Mouse (Mus musculus): Measurements from ENCODE around the gene Sergef. TPM values are rescaled to one million over a fixed set of nuclear protein-coding genes. Genes with fewer than 3 reads are reported as not detected.
A peak's percentile ranks its signal among the peaks of the same experiment; 100 is the strongest.

Sergef gene
- polyA plus RNA-seq, 1 experiment = 6.3 TPM

DNA sequence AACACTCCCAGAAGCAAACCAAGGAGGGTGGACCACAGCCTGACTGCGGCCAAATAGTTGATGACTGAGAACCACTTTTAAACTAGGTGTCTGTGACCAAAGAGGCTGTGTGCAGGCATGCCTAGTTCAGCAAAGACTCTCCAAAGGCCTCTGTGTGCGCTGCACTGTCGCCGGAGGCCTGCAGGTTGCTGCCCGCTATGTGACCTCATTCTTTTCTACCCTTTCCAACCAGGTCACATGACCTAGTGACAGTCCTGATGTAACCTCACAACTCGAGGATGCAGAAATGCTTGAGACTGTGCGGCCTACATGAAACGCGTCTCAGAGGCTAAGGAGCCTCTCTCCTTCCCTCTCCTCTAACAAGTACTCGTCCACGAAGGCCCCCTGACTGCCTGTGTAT, 106.1 kb downstream of the Sergef start:
- Histone ChIP-seq H3K4me3 (ENCODE audit: insufficient read depth, low read length) (no peak overlapping the region), H3K4me1 (ENCODE audit: control insufficient read depth, insufficient read depth, low read length) (no peaks in the 10 kb centered on the region), H3K27ac (ENCODE audit: insufficient read depth, low read length) (no peak overlapping the region)
- TF ChIP-seq POLR2A (IDR thresholded peaks at IDR 0.05; ENCODE audit: low read depth, low read length) (no peak), CTCF (IDR thresholded peaks at IDR 0.05; ENCODE audit: borderline replicate concordance, insufficient read depth, low read length) (no peak)

DNA sequence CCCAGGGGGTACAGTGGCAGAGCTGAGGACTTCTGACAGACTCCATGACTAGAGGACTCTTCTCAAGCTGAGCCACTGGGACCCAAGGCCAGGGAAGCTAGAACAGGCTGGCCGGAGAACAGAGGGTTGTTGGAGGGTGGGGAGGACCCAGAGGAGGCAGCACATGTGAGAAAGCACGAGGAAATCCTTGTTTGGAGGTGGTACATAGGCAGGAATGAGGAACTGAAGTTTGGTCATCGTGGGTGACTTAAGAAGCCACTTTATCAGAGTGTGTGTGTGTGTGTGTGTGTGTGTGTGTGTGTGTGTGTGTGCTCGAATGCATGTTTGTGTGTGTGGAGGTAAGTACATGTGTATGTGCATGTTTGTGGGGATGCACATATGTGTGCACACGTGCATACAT, 108.3 kb downstream of the Sergef start:
- TF ChIP-seq POLR2A (IDR thresholded peaks at IDR 0.05; ENCODE audit: low read depth, low read length) (no peak), CTCF (IDR thresholded peaks at IDR 0.05; ENCODE audit: borderline replicate concordance, insufficient read depth, low read length) (no peak)
- no peak overlapping the region for H3K27ac ChIP-seq (ENCODE audit: insufficient read depth, low read length)
- H3K4me3 ChIP-seq (ENCODE audit: insufficient read depth, low read length) = no peak overlapping the region
- no peaks in the 10 kb centered on the region for H3K4me1 ChIP-seq (ENCODE audit: control insufficient read depth, insufficient read depth, low read length)

DNA sequence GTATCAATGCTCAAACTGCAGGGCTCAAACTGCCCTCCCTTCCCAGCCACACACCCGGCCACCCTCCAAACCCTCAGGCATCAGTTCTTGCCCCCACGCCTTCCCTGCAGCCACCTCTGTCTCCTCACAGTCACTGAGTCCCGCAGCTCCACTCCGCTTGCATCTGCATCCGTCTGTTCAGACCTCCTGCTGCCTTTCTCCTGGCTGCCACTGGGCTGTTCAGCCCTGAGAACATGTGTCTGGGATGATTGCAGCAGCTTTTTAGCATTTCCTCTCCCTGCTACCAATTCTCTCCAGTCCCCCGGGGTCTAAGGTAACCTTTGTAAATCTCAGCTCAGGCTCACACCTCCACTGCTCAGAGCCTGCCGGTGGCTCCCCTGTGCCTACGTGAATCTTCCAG, 109.7 kb downstream of the Sergef start:
- no peak overlapping the region for H3K27ac ChIP-seq (ENCODE audit: insufficient read depth, low read length)
- TF ChIP-seq CTCF (IDR thresholded peaks at IDR 0.05; ENCODE audit: borderline replicate concordance, insufficient read depth, low read length) (no peak), POLR2A (IDR thresholded peaks at IDR 0.05; ENCODE audit: low read depth, low read length) (no peak)
- no peaks in the 10 kb centered on the region for H3K4me1 ChIP-seq (ENCODE audit: control insufficient read depth, insufficient read depth, low read length)
- no peak overlapping the region for H3K4me3 ChIP-seq (ENCODE audit: insufficient read depth, low read length)

DNA sequence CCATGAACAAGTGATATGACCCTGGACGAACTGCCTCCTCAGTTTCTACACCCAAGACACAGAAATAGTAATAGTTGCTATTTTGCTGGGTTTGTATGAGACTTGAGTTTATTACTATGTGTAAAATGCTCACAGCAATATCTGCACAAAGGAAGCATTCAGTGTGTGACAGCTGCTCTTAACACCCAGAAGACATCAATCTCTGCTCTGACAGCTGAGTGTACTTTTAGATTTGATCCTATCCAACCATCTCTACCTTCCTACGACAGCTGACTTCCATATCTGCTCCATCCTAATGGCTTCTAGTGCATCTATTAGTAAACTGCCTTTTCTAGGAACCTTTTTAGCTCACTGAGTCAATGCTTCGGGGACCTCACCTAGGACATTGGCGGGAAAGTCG, 110.3 kb downstream of the Sergef start:
- no peak overlapping the region for H3K4me3 ChIP-seq (ENCODE audit: insufficient read depth, low read length)
- no peak for TF ChIP-seq CTCF (IDR thresholded peaks at IDR 0.05; ENCODE audit: borderline replicate concordance, insufficient read depth, low read length)
- no peak for TF ChIP-seq POLR2A (IDR thresholded peaks at IDR 0.05; ENCODE audit: low read depth, low read length)
- H3K4me1 ChIP-seq (ENCODE audit: control insufficient read depth, insufficient read depth, low read length) = no peaks in the 10 kb centered on the region
- no peak overlapping the region for H3K27ac ChIP-seq (ENCODE audit: insufficient read depth, low read length)

DNA sequence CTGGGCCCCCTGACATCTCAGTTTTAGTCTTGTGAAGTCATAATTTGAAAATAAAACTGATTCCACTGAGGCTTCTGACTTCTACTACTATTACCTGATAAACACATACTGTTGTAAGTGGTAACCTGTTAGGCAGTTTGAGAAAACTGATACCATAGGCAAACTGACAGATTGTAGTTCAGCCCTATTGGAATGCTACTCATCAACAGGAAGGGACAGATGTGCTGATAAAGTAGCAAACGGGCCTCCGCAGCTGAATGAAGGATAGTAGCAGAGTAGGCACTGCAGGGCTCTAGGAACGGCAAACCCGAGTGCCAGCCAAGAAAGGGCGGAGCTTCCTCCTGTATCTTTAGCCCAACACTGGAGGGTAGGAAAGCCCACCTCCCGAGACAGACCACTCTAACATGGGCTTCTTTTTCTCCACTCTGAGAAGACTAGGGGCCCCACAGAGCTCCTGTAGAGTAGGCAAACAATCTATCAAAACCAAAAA, 112.9 kb downstream of the Sergef start:
- no peak for TF ChIP-seq CTCF (IDR thresholded peaks at IDR 0.05; ENCODE audit: borderline replicate concordance, insufficient read depth, low read length)
- no peak for TF ChIP-seq POLR2A (IDR thresholded peaks at IDR 0.05; ENCODE audit: low read depth, low read length)
- H3K4me3 ChIP-seq (ENCODE audit: insufficient read depth, low read length) = no peak overlapping the region

DNA sequence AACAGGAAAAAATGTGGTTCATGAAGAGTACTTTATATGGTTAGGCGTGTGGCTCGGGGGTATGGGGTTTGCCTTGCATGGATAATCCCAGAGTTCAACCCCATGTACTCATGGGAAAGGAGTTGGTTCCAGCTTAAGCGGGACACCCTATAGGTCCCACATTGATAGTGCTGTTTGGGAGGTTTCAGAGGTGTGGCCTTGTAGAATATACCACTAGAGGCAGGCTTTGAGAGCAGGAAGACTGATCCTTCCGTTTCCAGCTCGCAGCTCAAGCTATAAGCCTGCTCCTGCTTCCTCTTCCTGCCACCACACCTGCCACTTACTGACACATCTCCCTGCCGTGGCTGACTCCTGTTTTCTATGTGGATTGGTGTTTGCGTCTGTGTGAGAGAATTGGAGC, 116.4 kb downstream of the Sergef start:
- Histone ChIP-seq H3K4me1 (ENCODE audit: control insufficient read depth, insufficient read depth, low read length) (no peaks in the 10 kb centered on the region), H3K27ac (ENCODE audit: insufficient read depth, low read length) (no peak overlapping the region), H3K4me3 (ENCODE audit: insufficient read depth, low read length) (no peak overlapping the region)
- TF ChIP-seq CTCF (IDR thresholded peaks at IDR 0.05; ENCODE audit: borderline replicate concordance, insufficient read depth, low read length) (no peak), POLR2A (IDR thresholded peaks at IDR 0.05; ENCODE audit: low read depth, low read length) (no peak)

More for the DNA sequence above, 112.9 kb downstream of the Sergef start:
- H3K4me1 ChIP-seq (ENCODE audit: control insufficient read depth, insufficient read depth, low read length) = no peaks in the 10 kb centered on the region
- H3K27ac ChIP-seq (ENCODE audit: insufficient read depth, low read length) = no peak overlapping the region

DNA sequence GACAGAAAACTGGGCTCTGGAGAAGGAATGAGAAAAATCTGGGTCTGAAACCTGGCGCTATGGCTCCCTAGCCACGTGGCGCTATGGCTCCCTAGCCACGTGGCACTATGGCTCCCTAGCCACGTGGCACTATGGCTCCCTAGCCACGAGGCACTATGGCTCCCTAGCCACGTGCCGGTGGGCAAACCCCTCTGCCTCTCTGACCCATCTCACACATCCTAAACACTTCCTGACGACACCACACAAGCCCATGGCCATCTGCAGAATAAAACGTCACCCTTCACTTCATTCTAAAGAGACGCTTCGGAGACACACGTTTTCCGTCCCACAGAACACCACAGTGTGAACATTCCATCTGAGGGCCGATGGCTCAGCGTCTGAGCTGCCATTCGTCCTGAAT, 117.8 kb downstream of the Sergef start:
- Histone ChIP-seq H3K27ac (ENCODE audit: insufficient read depth, low read length) (no peak overlapping the region), H3K4me3 (ENCODE audit: insufficient read depth, low read length) (no peak overlapping the region), H3K4me1 (ENCODE audit: control insufficient read depth, insufficient read depth, low read length) (no peaks in the 10 kb centered on the region)
- TF ChIP-seq CTCF (IDR thresholded peaks at IDR 0.05; ENCODE audit: borderline replicate concordance, insufficient read depth, low read length) (no peak), POLR2A (IDR thresholded peaks at IDR 0.05; ENCODE audit: low read depth, low read length) (no peak)

DNA sequence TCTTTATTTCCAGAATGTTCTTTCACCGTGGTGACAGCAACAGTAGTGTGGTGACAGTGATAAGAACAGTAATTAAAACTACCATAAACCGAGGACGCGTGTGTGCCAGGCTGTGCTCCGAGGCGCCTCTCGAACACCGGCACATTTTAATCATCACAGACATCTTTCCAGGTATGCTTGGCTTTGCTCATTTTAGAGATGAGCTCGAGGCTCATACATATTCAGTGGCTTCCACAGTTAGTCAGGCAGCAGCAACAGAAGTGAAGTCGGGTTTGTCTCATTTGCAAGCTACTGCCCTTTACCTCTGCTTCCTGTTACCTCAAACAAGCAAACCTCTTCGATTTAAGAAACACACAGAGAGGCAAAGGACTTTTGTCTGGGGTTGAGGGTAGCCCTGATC, 120.5 kb downstream of the Sergef start:
- no peak overlapping the region for H3K27ac ChIP-seq (ENCODE audit: insufficient read depth, low read length)
- H3K4me3 ChIP-seq (ENCODE audit: insufficient read depth, low read length) = no peak overlapping the region
- no peak for TF ChIP-seq CTCF (IDR thresholded peaks at IDR 0.05; ENCODE audit: borderline replicate concordance, insufficient read depth, low read length)
- TF ChIP-seq POLR2A (IDR thresholded peaks at IDR 0.05; ENCODE audit: low read depth, low read length) = no peak
- H3K4me1 ChIP-seq (ENCODE audit: control insufficient read depth, insufficient read depth, low read length) = no peaks in the 10 kb centered on the region

DNA sequence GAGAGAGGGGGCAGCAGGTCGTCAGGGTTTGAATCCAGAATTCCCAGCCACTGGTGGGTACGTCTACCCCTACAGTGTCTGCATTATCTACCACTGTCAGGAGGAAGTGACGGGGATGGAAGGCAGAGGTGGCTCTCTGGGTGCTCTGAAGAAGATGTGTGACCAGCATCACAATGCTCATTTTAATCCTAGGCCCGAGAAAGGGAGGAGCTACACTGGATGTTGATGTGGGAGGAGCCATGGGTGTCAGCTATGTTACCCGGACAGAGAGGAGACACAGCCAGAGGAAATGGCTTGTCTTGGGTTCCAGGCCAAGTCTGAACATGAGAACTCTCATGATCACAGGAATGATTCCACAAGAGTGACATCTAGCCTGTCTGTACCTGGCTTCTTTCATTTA, 122.4 kb downstream of the Sergef start:
- TF ChIP-seq CTCF (IDR thresholded peaks at IDR 0.05; ENCODE audit: borderline replicate concordance, insufficient read depth, low read length) (no peak), POLR2A (IDR thresholded peaks at IDR 0.05; ENCODE audit: low read depth, low read length) (no peak)
- Histone ChIP-seq H3K27ac (ENCODE audit: insufficient read depth, low read length) (no peak overlapping the region), H3K4me3 (ENCODE audit: insufficient read depth, low read length) (no peak overlapping the region), H3K4me1 (ENCODE audit: control insufficient read depth, insufficient read depth, low read length) (no peaks in the 10 kb centered on the region)

DNA sequence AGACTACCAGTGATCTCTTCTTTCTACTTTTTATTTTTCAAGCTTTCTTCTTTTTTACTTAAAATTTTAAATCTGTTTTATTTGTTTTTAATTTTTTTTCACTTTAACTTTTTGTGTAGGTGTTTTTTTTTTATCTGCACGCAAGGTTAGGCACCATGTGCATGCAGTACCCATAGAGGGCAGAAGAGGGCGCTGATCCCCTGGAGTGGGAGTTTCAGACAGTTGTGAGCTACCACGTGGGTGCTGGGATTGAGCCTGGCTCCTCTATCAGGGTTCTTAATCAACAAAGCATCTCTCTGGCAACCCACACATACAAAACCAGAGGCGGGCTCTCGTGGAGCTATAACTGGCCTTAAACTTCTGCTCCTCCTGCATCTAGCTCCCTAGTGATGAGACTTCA, 123.6 kb downstream of the Sergef start:
- Histone ChIP-seq H3K4me3 (ENCODE audit: insufficient read depth, low read length) (no peak overlapping the region), H3K4me1 (ENCODE audit: control insufficient read depth, insufficient read depth, low read length) (no peaks in the 10 kb centered on the region), H3K27ac (ENCODE audit: insufficient read depth, low read length) (no peak overlapping the region)
- TF ChIP-seq POLR2A (IDR thresholded peaks at IDR 0.05; ENCODE audit: low read depth, low read length) (no peak), CTCF (IDR thresholded peaks at IDR 0.05; ENCODE audit: borderline replicate concordance, insufficient read depth, low read length) (0 out of 2 replicates have a peak, but pooled peaks have one; percentile 3)

DNA sequence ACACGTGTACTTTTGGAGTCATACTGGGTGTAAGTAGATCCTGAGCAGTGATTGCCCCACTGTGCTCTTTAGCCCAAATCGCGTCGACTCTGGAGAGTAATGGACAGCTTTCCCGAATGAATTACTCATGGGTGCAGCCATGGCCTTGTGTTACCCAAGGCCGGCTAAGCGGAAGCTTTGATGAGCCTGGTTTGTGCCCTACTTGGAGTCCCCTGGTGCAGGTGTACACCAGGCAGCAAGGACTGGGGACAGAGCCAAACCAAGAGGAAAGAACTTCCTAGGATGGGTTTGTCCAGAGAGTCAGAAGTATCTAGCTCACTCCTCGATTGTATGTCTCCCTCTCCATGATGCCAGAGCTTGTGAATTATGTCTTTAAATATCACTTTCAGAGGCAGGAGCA, 124.6 kb downstream of the Sergef start:
- TF ChIP-seq CTCF (IDR thresholded peaks at IDR 0.05; ENCODE audit: borderline replicate concordance, insufficient read depth, low read length) = no peak
- TF ChIP-seq POLR2A (IDR thresholded peaks at IDR 0.05; ENCODE audit: low read depth, low read length) = no peak
- no peak overlapping the region for H3K27ac ChIP-seq (ENCODE audit: insufficient read depth, low read length)
- H3K4me3 ChIP-seq (ENCODE audit: insufficient read depth, low read length) = no peak overlapping the region
- H3K4me1 ChIP-seq (ENCODE audit: control insufficient read depth, insufficient read depth, low read length) = no peaks in the 10 kb centered on the region
